Mouse (Mus musculus): ENCODE results near the gene Pou6f1.
"Not testable (repeated sequence)": the region's sequence is repeated elsewhere in the genome, so short reads cannot be mapped to it uniquely, and the experiment has no call there.

Pou6f1 gene

GRCm38 (mm10) chr15:100599276-100600046 lies at the start of gene Pou6f1:
TSS of gene Pou6f1 (minus strand) at chr15:100599984.
- peak; percentile 80 to 87 for DNase-seq

DNA sequence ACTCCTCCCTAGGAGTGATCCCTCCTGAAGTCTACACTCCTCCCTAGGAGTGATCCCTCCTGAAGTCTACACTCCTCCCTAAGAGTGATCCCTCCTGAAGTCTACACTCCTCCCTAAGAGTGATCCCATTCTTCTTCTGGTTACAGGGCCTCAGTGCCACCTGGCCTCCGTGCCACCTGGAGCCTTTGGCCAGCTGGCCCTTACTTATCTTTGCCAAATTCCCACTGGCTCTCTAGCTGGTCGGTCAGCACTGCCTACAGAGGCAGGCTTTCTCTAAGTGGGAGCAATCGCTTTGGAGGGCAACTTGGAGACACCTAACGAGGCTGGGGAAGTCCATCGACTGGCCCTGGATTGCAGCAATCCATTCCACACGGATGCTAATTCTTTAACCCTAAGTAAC lies 46.4 kb upstream of the Pou6f1 start:
- no peak for DNase-seq

DNA sequence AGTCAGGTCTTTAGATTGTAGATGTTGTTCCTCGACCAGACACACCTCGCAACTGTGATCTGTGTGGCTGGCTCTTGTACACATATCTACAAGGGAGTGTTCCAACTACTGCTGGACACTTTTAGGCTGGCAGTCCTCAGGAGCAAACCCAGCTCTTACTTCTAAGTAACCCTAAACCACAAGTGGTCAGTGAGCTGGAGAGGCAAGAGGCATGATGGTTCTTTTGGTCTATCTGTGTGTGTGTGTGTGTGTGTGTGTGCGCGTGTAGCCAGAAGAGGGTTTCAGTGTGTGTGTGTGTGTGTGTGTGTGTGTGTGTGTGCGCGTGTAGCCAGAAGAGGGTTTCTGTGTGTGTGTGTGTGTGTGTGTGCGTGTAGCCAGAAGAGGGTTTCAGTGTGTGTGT lies 42.7 kb upstream of the Pou6f1 start:
- DNase-seq = no peak

DNA sequence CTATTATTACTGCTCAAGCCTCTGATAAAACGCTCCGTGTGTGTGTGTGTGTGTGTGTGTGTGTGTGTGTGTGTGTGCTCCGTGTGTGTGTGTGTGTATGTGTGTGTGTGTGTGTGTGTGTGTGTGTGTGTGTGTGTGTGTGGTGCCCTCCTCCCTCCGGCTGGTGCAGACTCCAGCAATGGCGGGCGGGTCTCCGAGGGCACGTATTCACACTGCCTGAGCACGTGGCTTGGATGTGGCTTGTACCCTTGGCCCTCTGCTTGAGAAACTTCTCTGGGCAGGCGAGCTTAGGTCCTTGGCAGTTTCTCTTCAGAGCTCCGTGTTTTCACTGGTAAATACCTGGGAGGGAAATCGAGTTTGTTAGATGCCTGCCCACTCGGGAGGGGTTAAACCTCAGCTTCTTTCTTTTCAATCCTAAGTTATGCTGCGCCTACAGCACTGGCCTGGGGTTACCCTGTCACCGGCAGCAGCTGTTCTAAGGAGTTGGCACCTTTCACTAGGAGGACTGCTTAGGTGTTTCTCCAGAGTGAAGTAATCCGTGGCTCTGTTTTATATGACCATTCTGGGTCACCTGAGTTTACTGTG lies 41.5 kb upstream of the Pou6f1 start:
- peak; percentile 36 to 71 for DNase-seq

GRCm38 (mm10) chr15:100639972-100640750 lies 40.4 kb upstream of the Pou6f1 start:
- no peak for DNase-seq

DNA sequence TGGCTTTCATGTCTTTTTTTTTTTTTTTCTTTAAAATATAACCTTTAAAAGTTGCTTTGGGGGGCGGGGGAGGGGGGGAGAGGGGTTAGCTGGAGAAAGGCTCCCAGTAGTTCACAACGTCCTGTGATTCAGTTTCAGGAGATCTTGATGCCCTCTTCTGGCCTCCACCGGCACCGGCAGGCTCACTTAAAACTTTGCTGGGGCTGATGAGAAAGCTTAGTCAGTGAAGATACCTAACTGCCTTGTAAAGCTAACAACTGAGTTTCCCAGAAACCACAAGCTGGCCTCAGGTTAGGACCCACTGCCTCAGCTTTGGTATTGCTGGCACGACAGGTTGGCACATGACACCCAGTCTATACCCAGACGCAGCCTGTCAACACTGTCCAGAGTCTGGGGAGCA lies 37.9 kb upstream of the Pou6f1 start:
- DNase-seq = peak; percentile 60 to 71

GRCm38 (mm10) chr15:100636700-100637501 lies 37.1 kb upstream of the Pou6f1 start, which contains the start of gene Smagp:
TSS of gene Smagp (minus strand) at chr15:100636940.
- peak; percentile 81 to 94 for DNase-seq

DNA sequence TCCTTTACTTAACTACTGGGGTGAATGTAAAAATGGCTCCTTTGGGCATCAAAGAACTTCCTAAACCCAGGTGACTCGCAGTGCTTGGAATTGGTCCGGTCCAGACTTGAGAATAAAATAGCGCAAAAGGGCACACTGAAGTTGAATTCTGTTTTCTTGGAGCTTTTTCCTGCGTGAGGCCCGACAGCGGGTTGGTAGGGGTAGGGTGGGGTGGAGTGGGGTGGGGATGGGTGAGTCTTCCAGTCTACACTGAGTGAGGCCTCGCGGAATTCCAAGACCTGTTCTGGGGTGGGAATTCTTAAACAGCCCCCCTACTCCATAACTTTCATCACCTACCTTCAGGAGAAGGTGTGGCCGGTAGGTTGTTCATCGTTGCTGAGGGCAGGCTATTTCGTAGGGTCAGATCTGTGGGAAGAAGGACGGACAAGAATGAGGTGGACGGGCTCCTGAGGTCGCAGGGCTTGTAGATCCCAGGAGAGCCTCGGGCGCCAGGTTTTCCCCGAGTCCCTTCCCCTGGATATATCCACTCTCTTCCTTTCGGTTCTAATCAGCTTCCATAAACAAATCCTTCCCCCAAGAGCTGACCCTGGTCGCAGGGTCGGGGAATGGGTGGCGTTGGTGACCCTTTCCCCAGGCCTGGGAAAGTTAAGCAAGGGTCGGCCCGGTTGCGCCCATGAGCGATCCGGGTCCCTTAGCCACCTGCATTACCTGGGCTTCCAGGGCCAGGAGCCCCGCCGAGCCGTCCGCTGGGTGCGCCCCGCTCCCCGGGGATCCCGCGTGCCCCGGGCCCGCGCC lies 36.3 kb upstream of the Pou6f1 start:
- no peak for DNase-seq

DNA sequence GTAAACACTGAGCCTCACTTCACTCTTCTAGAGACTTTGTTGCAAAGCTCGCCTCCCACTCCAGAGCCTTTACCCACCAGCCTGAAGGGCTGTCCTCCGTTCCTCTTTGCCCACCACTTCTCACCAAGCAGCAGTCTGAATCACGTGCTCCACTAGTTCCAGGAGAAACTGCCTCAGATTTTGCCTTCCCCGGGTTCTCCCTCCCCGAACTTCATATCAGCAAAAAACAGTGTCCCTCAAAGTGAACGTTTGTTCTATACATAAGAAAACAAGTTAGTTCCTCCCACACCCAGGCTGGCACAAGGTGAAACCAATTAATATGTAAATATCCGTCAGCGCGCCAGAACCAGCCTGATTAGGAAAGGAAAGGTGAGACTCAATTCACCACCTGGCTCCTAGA lies 35.5 kb upstream of the Pou6f1 start:
- DNase-seq = no peak

- peak; percentile 27 to 65 for DNase-seq
These were observed 33.6 kb upstream of the Pou6f1 start for GRCm38 (mm10) chr15:100633341-100633740.

GRCm38 (mm10) chr15:100632323-100632722 lies 32.5 kb upstream of the Pou6f1 start:
- DNase-seq = no peak

DNA sequence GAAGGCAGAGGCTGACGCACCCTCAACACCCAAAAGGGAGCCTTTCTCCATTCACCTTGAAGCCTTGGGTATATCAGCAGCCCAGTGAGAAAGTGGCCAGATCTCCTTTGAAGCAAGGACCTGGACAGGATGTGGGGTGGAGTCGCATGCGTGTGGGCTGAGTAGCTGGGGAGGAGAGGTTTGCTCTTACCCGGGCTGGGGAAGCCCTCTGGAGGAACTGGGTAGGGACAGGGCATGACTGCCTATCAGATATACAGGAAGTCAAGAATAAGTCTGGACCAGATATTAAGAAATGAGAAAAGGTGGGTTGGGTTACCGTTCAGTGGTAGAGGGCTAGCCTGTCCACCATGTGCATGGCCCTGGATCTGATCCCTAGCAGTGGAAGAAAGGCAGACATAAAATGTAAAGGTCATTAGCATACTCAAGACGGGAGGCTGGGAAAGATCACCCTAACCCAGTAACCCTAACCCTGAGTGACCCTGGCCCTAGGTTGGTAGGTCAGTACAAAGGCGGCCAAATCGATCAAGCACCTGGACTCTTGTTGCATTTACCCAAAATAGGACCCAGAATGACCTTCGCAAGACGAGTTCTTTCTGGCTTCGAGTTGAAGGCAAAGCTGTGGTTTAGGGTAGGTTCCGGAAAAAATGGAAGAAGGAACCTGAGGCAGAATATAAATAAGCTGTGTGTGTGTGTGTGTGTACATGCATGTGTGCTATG lies 31.8 kb upstream of the Pou6f1 start:
- no peak for DNase-seq

- no peak for DNase-seq
These were observed 30.3 kb upstream of the Pou6f1 start for GRCm38 (mm10) chr15:100630126-100630525.

- DNase-seq = peak in 1 of 2 experiments; percentile 59
These were observed 29.0 kb upstream of the Pou6f1 start for GRCm38 (mm10) chr15:100628797-100629196.

DNA sequence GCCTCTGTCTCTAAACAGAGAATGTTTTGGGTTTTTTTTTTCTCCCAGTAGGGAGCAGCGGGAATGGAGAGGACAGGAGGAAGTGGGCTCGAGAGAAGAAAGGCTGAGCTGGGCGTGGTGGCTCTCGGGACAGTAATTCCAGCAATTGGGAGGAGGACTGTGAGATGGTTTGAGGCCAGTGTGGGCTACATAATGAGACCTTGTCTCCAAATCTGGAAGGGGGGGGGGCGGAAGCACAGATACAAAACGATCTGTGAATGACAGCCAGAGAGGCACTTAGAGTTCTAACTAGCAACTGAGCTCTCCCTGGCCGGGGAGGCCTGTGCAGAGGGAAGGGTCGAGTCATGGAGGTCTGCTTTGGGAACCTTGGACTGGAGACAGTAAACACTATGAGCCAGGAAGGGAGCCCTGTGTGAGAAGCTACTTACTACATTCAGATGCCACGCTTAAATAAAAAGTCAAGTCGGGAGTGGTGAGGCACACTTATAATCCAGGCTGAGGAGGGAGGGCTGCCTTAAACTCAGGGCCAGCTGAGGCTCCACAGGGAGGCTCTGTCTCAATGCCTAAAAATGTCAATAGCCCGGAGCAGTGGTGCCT lies 28.1 kb upstream of the Pou6f1 start:
- no peak for DNase-seq

DNA sequence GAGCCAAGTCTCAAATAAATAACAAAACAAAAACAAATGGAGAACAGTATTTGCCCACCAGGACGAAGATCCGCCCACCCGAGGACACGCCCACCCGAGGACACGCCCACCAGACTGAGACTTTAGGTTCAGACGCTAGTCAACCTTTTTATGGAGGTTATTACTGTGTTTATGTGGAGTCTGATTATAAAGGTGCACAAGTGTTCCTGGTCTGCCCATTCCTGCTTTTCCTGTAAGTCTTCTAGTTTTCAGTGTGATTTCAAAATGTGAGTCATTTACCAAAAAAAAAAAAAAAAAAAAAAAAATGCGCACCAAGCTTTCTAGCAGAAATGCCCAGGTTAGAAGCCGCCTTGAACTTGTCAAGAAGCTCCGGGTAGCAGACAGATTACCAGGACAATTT lies 27.5 kb upstream of the Pou6f1 start:
- no peak for DNase-seq

- DNase-seq = no peak
These were observed 24.7 kb upstream of the Pou6f1 start for GRCm38 (mm10) chr15:100624435-100624834.

GRCm38 (mm10) chr15:100623754-100624153 lies 24.0 kb upstream of the Pou6f1 start:
- DNase-seq = no peak

- no peak for DNase-seq
These were observed 22.4 kb upstream of the Pou6f1 start for GRCm38 (mm10) chr15:100622164-100622563.

GRCm38 (mm10) chr15:100621671-100622070 lies 21.9 kb upstream of the Pou6f1 start:
- not testable (repeated sequence) for DNase-seq

DNA sequence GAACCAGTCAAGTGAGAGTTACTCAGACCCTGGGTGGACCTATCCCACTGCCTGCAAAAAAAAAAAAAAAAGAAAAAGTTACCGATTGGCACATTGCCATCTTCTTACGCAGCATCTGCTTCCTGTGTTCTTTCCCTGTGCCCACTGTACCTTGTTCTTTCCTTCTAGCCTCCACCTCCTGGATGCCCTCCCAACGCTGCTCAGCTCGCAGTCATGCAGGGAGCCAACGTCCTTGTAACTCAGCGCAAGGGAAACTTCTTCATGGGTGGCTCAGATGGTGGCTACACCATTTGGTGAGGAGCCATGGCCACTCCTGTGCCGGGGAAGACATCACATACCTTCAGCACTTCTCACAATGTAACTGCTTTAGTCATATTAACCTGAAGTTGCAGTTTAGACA lies 19.4 kb upstream of the Pou6f1 start:
- DNase-seq = peak in 1 of 2 experiments; percentile 56
